Mouse (Mus musculus): ENCODE measurements around the gene Atp6v1f.

- TF ChIP-seq GATA1 (IDR thresholded peaks at IDR 0.05; ENCODE audit: low read length) (no peak), TAL1 (IDR thresholded peaks at IDR 0.05; ENCODE audit: low read length) (no peak)
These were observed 42.4 kb upstream of the Atp6v1f start for GRCm38 (mm10) chr6:29425118-29425517.
